Mouse (Mus musculus) liver, embryonic 15.5 days (tissue): ENCODE results near the gene Ammecr1. TPM values are rescaled to one million over a fixed set of nuclear protein-coding genes. Genes with fewer than 3 reads are reported as not detected.

Experiments
- ATAC-seq: fragments of 200-750 bp; cut with Nextera tagmentation; 2 replicates; pipeline ENCODE4 v1.8.0; 2017; ENCODE audit warnings: moderate number of reproducible peaks, mild to moderate bottlenecking, moderate library complexity; ENCODE audit not compliant: insufficient read depth
- H3K27ac ChIP-seq: fragments of 300-500 bp; sonication (generic); replicated peaks from 2 replicates; pipeline ENCODE4 v1.5.1; 2015; ENCODE audit warnings: mild to moderate bottlenecking, inconsistent platforms
- H3K27me3 ChIP-seq: fragments of 300-500 bp; sonication (generic); 2 replicates; pipeline ENCODE4 v1.6.1; 2015; ENCODE audit warnings: mild to moderate bottlenecking, inconsistent platforms
- H3K36me3 ChIP-seq: fragments of 300-500 bp; sonication (generic); replicated peaks from 2 replicates; pipeline ENCODE4 v1.6.1; 2015; ENCODE audit warnings: moderate library complexity, mild to moderate bottlenecking, inconsistent platforms
- H3K4me1 ChIP-seq: fragments of 300-500 bp; sonication (generic); replicated peaks from 2 replicates; pipeline ENCODE4 v1.6.1; 2015; ENCODE audit warnings: inconsistent platforms
- H3K4me2 ChIP-seq: fragments of 300-500 bp; sonication (generic); 2 replicates; pipeline ENCODE4 v1.6.1; 2015; ENCODE audit warnings: moderate library complexity, mild to moderate bottlenecking, inconsistent platforms
- H3K4me3 ChIP-seq: fragments of 300-500 bp; sonication (generic); replicated peaks from 2 replicates; pipeline ENCODE4 v1.5.1; 2015; ENCODE audit warnings: mild to moderate bottlenecking, inconsistent platforms
- H3K9ac ChIP-seq: fragments of 300-500 bp; sonication (generic); 2 replicates; pipeline ENCODE4 v1.6.1; 2015; ENCODE audit warnings: moderate library complexity, mild to moderate bottlenecking, inconsistent platforms
- H3K9me3 ChIP-seq: fragments of 300-500 bp; sonication (generic); replicated peaks from 2 replicates; pipeline ENCODE4 v1.6.1; 2016; ENCODE audit warnings: inconsistent platforms
- WGBS: fragments of 180-500 bp; shearing (Covaris S2); methylation state at CpG from one replicate; pipeline ENCODE4 v1.1.7; 2015; ENCODE audit warnings: mixed read lengths; ENCODE audit not compliant: insufficient replicate concordance; 5-methylcytosine and 5-hydroxymethylcytosine counted together
- polyA plus RNA-seq: library from polyadenylated mRNA; unstranded; fragments of >200 nt; fragmentation: Nextera tagmentation; extraction: Ambion mirVana; gene quantifications from 2 replicates; pipeline ENCODE4 v1.2.1, GENCODE M21; 2015

Ammecr1 gene
- polyA plus RNA-seq, 1 experiment from 2014 or later = 10.9 TPM

GRCm38 (mm10) chrX:142846266-142846665 is 120.3 kb downstream of the Ammecr1 start:
- WGBS = 70% methylated on average over 6 of the region's 6 CpGs

DNA sequence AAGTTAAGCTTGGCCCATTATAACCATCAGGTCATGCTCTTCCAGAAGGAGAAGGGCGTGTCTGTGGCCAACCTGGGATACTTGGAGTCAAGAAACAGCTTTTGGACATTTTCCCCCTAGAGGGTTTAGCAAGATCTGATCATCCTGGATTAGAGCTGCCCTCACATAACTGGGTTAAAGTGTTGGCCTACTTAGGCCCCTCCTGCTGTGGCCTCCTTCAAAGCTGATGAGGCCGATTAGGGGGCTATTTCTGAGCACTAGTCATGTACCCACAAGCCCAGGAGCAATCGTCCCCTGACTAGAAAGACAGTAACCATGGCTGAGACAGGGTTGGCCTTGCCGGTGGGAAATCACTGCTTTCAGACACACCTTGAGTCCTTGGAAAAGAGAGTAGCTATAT is 124.6 kb downstream of the Ammecr1 start:
- no peak overlapping the region for H3K9ac ChIP-seq
- H3K4me2 ChIP-seq = no peak overlapping the region
- H3K27me3 ChIP-seq = no peaks in the 10 kb centered on the region
- H3K4me1 ChIP-seq = no peaks in the 10 kb centered on the region
- no peaks in the 10 kb centered on the region for H3K9me3 ChIP-seq
- no peak overlapping the region for H3K4me3 ChIP-seq
- peaks cover 10% of the 10 kb centered on the region; the same call in 1 of the 2 replicates for H3K36me3 ChIP-seq
- 73% methylated on average over 4 of the region's 4 CpGs for whole genome bisulfite sequencing
- ATAC-seq = no peak
- H3K27ac ChIP-seq = no peak overlapping the region

More at GRCm38 (mm10) chrX:142846266-142846665, 120.3 kb downstream of the Ammecr1 start:
- no peak for ATAC-seq
- H3K27me3 ChIP-seq = no peaks in the 10 kb centered on the region
- no peak overlapping the region for H3K27ac ChIP-seq
- peaks cover 10% of the 10 kb centered on the region; the same call in 1 of the 2 replicates for H3K36me3 ChIP-seq
- H3K9ac ChIP-seq = no peak overlapping the region
- H3K4me2 ChIP-seq = no peak overlapping the region
- H3K4me3 ChIP-seq = no peak overlapping the region
- no peaks in the 10 kb centered on the region for H3K9me3 ChIP-seq
- no peaks in the 10 kb centered on the region for H3K4me1 ChIP-seq

DNA sequence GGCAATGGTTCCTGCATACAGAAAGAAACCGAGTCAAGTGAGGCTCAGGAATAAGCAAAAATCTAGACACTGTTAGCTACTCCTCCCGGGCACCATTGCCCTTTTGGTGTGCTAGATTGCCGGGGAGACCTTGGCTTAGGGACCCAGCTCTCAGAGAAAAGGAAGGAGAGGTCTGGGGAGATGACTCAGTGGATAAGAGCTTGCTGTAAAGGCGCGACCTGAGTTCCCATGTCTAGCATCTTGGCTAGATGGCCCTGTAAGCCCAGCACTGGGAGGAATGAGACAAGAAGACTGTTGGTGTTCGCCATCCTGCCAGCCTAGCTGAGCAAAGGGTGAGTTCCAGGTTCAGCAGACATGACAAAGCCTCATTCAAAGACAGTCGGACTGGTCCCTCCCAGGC is 127.1 kb downstream of the Ammecr1 start:
- H3K4me3 ChIP-seq = no peak overlapping the region
- no peaks in the 10 kb centered on the region for H3K4me1 ChIP-seq
- ATAC-seq = no peak
- no peak overlapping the region for H3K4me2 ChIP-seq
- WGBS = 59% methylated on average over 7 of the region's 7 CpGs
- no peak overlapping the region for H3K27ac ChIP-seq
- H3K9me3 ChIP-seq = no peaks in the 10 kb centered on the region
- H3K36me3 ChIP-seq = peaks cover 10% of the 10 kb centered on the region; the same call in 1 of the 2 replicates
- no peak overlapping the region for H3K9ac ChIP-seq
- no peaks in the 10 kb centered on the region for H3K27me3 ChIP-seq

- ATAC-seq = no peak
- Histone ChIP-seq H3K9me3 (no peaks in the 10 kb centered on the region), H3K27me3 (no peaks in the 10 kb centered on the region), H3K4me1 (no peaks in the 10 kb centered on the region), H3K4me2 (no peak overlapping the region), H3K4me3 (no peak overlapping the region), H3K9ac (no peak overlapping the region), H3K27ac (no peak overlapping the region), H3K36me3 (peaks cover 10% of the 10 kb centered on the region; the same call in 1 of the 2 replicates)
- WGBS = 61% methylated on average over 2 of the region's 2 CpGs
Observed at GRCm38 (mm10) chrX:142838841-142839240, 127.7 kb downstream of the Ammecr1 start.

DNA sequence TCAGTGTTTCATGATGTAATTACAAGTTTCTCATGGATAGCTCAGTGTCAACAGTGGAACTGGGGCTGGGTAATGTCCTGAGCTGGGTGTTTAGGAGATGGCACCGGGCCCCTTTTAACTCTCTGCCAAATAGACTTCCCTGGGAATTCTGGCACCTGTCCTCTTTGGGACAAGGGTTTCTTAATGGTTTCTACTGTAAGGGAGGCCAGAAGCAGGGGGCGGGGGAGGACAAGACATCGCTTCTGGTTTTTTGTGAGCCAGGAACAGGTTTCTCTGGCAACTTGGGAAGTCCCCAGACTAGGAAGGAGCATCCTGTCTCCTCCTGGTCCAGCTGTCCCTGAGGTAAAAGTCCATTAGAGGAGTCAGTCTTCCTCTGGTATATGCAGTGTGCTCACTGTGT is 129.2 kb downstream of the Ammecr1 start:
- ATAC-seq = no peak
- H3K4me2 ChIP-seq = no peak overlapping the region
- H3K4me3 ChIP-seq = no peak overlapping the region
- H3K27me3 ChIP-seq = no peaks in the 10 kb centered on the region
- H3K36me3 ChIP-seq = peaks cover 7% of the 10 kb centered on the region; the same call in 1 of the 2 replicates
- H3K4me1 ChIP-seq = no peaks in the 10 kb centered on the region
- no peaks in the 10 kb centered on the region for H3K9me3 ChIP-seq
- 77% methylated on average over 3 of the region's 3 CpGs for WGBS
- no peak overlapping the region for H3K27ac ChIP-seq
- no peak overlapping the region for H3K9ac ChIP-seq

GRCm38 (mm10) chrX:142836399-142836798 is 130.1 kb downstream of the Ammecr1 start:
- Histone ChIP-seq H3K4me3 (no peak overlapping the region), H3K27ac (no peak overlapping the region), H3K9me3 (no peaks in the 10 kb centered on the region), H3K36me3 (no peaks in the 10 kb centered on the region; the same call in 1 of the 2 replicates), H3K4me2 (no peak overlapping the region), H3K27me3 (no peaks in the 10 kb centered on the region), H3K9ac (no peak overlapping the region), H3K4me1 (no peaks in the 10 kb centered on the region)
- WGBS = 67% methylated on average over 7 of the region's 7 CpGs
- no peak for ATAC-seq

DNA sequence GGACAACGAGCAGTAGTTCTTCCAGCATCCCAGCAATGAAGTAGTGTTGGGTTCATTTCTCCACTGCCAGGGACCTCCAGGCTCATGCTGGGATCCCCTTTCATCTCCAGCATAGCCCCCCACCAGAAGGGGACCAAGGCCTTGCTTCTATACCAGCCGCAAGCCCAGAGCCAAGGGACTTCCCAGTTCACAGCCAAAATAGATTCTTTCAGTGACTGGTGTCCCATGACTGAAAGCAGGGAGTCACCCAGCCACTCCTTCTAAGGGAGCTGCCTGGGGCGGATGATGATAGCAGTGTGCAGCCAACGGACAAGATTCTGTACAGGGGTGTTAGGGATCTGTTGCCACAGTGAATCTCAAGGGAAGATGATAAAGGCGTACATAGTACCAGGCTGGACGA is 131.7 kb downstream of the Ammecr1 start:
- Histone ChIP-seq H3K27ac (no peak overlapping the region), H3K4me2 (no peak overlapping the region), H3K9ac (no peak overlapping the region), H3K27me3 (no peaks in the 10 kb centered on the region), H3K4me3 (no peak overlapping the region), H3K36me3 (no peaks in the 10 kb centered on the region; the same call in 1 of the 2 replicates), H3K9me3 (no peaks in the 10 kb centered on the region), H3K4me1 (peaks cover 3% of the 10 kb centered on the region; the same call in 1 of the 2 replicates)
- ATAC-seq = no peak
- 75% methylated on average over 6 of the region's 6 CpGs for WGBS

- no peak overlapping the region for H3K9ac ChIP-seq
- no peaks in the 10 kb centered on the region for H3K9me3 ChIP-seq
- ATAC-seq = no peak
- no peaks in the 10 kb centered on the region; the same call in 1 of the 2 replicates for H3K36me3 ChIP-seq
- H3K4me1 ChIP-seq = peaks cover 8% of the 10 kb centered on the region
- H3K27me3 ChIP-seq = no peaks in the 10 kb centered on the region
- no peak overlapping the region for H3K27ac ChIP-seq
- WGBS = 80% methylated on average over 13 of the region's 13 CpGs
- no peak overlapping the region for H3K4me3 ChIP-seq
- H3K4me2 ChIP-seq = no peak overlapping the region
Observed at GRCm38 (mm10) chrX:142833164-142833796, 133.2 kb downstream of the Ammecr1 start.

GRCm38 (mm10) chrX:142832221-142832620 is 134.3 kb downstream of the Ammecr1 start:
- 47% methylated on average over 3 of the region's 3 CpGs for WGBS
- ATAC-seq = no peak
- no peaks in the 10 kb centered on the region for H3K9me3 ChIP-seq

DNA sequence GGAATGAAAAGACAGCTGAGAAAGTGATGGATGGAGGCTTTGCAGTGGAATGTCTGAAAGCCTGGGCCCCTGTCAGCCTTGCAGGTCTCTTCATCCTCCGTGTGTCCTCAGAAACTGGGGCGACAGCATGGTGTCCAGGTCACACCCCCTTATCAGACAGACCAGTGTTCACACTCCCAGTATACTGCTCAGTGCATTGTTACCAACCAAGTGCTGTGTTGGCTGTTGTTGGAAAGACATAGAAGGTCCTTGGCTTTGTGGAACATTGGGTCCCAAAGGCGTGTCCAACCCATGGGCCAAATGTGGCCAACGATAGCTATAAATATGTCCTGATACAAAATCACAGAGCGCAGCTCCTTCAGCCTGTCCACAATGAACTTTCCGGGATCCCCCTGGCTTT is 136.0 kb downstream of the Ammecr1 start:
- no peak for ATAC-seq
- no peak overlapping the region for H3K4me3 ChIP-seq
- H3K27ac ChIP-seq = no peak overlapping the region
- WGBS = 70% methylated on average over 6 of the region's 6 CpGs
- H3K4me2 ChIP-seq = no peak overlapping the region
- H3K27me3 ChIP-seq = no peaks in the 10 kb centered on the region
- H3K4me1 ChIP-seq = peaks cover 8% of the 10 kb centered on the region
- H3K9me3 ChIP-seq = no peaks in the 10 kb centered on the region
- H3K9ac ChIP-seq = no peak overlapping the region
- H3K36me3 ChIP-seq = no peaks in the 10 kb centered on the region; the same call in 1 of the 2 replicates

More at GRCm38 (mm10) chrX:142832221-142832620, 134.3 kb downstream of the Ammecr1 start:
- Histone ChIP-seq H3K4me1 (peaks cover 8% of the 10 kb centered on the region), H3K27me3 (no peaks in the 10 kb centered on the region), H3K4me3 (no peak overlapping the region), H3K4me2 (no peak overlapping the region), H3K36me3 (no peaks in the 10 kb centered on the region; the same call in 1 of the 2 replicates), H3K9ac (no peak overlapping the region), H3K27ac (no peak overlapping the region)

DNA sequence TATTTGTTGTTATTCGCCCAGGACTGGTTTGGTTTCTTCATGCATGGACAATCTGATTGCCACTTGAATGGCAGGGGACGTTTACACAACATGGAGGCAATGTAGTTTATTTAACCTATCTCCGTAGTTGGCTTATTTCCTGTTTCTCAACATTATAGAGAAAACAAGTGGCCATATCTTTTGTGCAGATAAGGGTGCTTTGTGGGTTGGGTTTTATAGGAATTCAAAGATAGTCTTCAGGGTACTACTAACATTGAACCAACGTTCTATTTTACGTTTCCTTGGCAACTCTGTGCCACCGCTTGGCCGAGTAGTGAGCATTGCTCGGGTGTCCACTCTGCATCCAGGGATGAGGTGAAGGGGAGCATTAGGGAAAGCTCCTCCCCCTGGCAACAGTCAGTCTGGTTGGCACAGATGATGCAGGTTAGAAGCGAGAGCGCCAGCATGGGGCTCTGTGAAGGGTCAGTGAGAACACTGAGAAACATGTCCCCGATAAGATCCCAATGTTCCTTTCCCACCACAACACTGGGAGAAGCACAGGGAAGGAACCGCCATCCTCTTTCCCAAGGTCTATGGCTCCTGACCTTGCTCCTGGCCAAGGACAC is 136.6 kb downstream of the Ammecr1 start:
- ATAC-seq = no peak

More for the DNA sequence above, 136.6 kb downstream of the Ammecr1 start:
- no peaks in the 10 kb centered on the region for H3K27me3 ChIP-seq
- H3K36me3 ChIP-seq = no peaks in the 10 kb centered on the region; the same call in 1 of the 2 replicates
- peaks cover 8% of the 10 kb centered on the region for H3K4me1 ChIP-seq
- H3K9me3 ChIP-seq = no peaks in the 10 kb centered on the region
- H3K4me3 ChIP-seq = no peak overlapping the region
- no peak overlapping the region for H3K27ac ChIP-seq
- H3K4me2 ChIP-seq = no peak overlapping the region
- 56% methylated on average over 12 of the region's 12 CpGs for WGBS
- no peak overlapping the region for H3K9ac ChIP-seq
